Mouse (Mus musculus): ENCODE data around the gene Phc2. TPM values are rescaled to one million over a fixed set of nuclear protein-coding genes. Genes with fewer than 3 reads are reported as not detected.
A peak's percentile ranks its signal among the peaks of the same experiment; 100 is the strongest.

Phc2 gene
- polyA plus RNA-seq, 1 experiment from 2014 or later, result 46.9 TPM

GRCm38 (mm10) chr4:128724059-128724458 is 69.6 kb downstream of the Phc2 start:
- Histone ChIP-seq H3K4me2 (no peak overlapping the region), H3K27me3 (replicated peaks) (no peaks in the 10 kb centered on the region), H3K27ac (no peak overlapping the region), H3K9me3 (no peaks in the 10 kb centered on the region), H3K9ac (no peak overlapping the region), H3K36me3 (no peaks in the 10 kb centered on the region), H3K4me1 (peaks cover 29% of the 10 kb centered on the region), H3K4me3 (replicated peaks) (no peak overlapping the region)
- ATAC-seq (ENCODE audit: insufficient read depth, low FRiP score, low read depth), result no peak
- 74% methylated on average over 7 of the region's 7 CpGs for WGBS

- H3K4me1 ChIP-seq, result peaks cover 25% of the 10 kb centered on the region
- peak overlapping the region; percentile 73 for H3K4me2 ChIP-seq
- no peaks in the 10 kb centered on the region for H3K36me3 ChIP-seq
- peak overlapping the region; percentile 94 for H3K9ac ChIP-seq
- ATAC-seq (ENCODE audit: insufficient read depth, low FRiP score, low read depth), result peak; percentile 91
- WGBS, result 3% methylated on average over 56 of the region's 68 CpGs
- H3K27me3 ChIP-seq (replicated peaks), result no peaks in the 10 kb centered on the region
- peak overlapping the region; percentile 92 for H3K27ac ChIP-seq
- no peaks in the 10 kb centered on the region for H3K9me3 ChIP-seq
- peak overlapping the region; percentile 96 for H3K4me3 ChIP-seq (replicated peaks)
These were observed 72.7 kb downstream of the Phc2 start for GRCm38 (mm10) chr4:128727019-128727720.

- under 1% methylated on average over 60 of the region's 65 CpGs for WGBS
- peak overlapping the region; percentile 94 for H3K9ac ChIP-seq
- no peaks in the 10 kb centered on the region for H3K27me3 ChIP-seq (replicated peaks)
These were observed 73.4 kb downstream of the Phc2 start for GRCm38 (mm10) chr4:128727721-128728430.

GRCm38 (mm10) chr4:128728431-128728851 is 73.9 kb downstream of the Phc2 start:
- 1% methylated on average over 5 of the region's 5 CpGs for WGBS
- no peaks in the 10 kb centered on the region for H3K9me3 ChIP-seq
- H3K36me3 ChIP-seq, result no peaks in the 10 kb centered on the region
- peak overlapping the region; percentile 92 for H3K27ac ChIP-seq
- H3K4me1 ChIP-seq, result peaks cover 32% of the 10 kb centered on the region
- ATAC-seq (ENCODE audit: insufficient read depth, low FRiP score, low read depth), result no peak
- no peaks in the 10 kb centered on the region for H3K27me3 ChIP-seq (replicated peaks)
- H3K9ac ChIP-seq, result peak overlapping the region; percentile 94; the same call in 1 of the 2 replicates
- peak overlapping the region; percentile 73 for H3K4me2 ChIP-seq
- H3K4me3 ChIP-seq (replicated peaks), result peak overlapping the region; percentile 96

More at GRCm38 (mm10) chr4:128727721-128728430, 73.4 kb downstream of the Phc2 start:
- peak overlapping the region; percentile 92 for H3K27ac ChIP-seq
- H3K9me3 ChIP-seq, result no peaks in the 10 kb centered on the region
- H3K36me3 ChIP-seq, result no peaks in the 10 kb centered on the region
- ATAC-seq (ENCODE audit: insufficient read depth, low FRiP score, low read depth), result peak; percentile 89
- peaks cover 27% of the 10 kb centered on the region for H3K4me1 ChIP-seq
- H3K4me3 ChIP-seq (replicated peaks), result peak overlapping the region; percentile 96
- H3K4me2 ChIP-seq, result peak overlapping the region; percentile 73

- H3K9me3 ChIP-seq, result no peaks in the 10 kb centered on the region
- peak overlapping the region; percentile 96 for H3K4me3 ChIP-seq (replicated peaks)
- H3K27me3 ChIP-seq (replicated peaks), result no peaks in the 10 kb centered on the region
- peak overlapping the region; percentile 12; the same call in 1 of the 2 replicates for H3K27ac ChIP-seq
- no peaks in the 10 kb centered on the region for H3K36me3 ChIP-seq
- WGBS, result 10% methylated on average over 15 of the region's 15 CpGs
- no peak for ATAC-seq (ENCODE audit: insufficient read depth, low FRiP score, low read depth)
- H3K4me1 ChIP-seq, result peaks cover 39% of the 10 kb centered on the region
- peak overlapping the region; percentile 73 for H3K4me2 ChIP-seq
- peak overlapping the region; percentile 94; the same call in 1 of the 2 replicates for H3K9ac ChIP-seq
These were observed 74.7 kb downstream of the Phc2 start for GRCm38 (mm10) chr4:128729033-128729708.

GRCm38 (mm10) chr4:128729709-128730037 is 75.2 kb downstream of the Phc2 start:
- H3K36me3 ChIP-seq, result no peaks in the 10 kb centered on the region
- WGBS, result 10% methylated on average over 5 of the region's 5 CpGs
- peak overlapping the region; percentile 73 for H3K4me2 ChIP-seq
- H3K4me1 ChIP-seq, result peaks cover 44% of the 10 kb centered on the region
- ATAC-seq (ENCODE audit: insufficient read depth, low FRiP score, low read depth), result no peak
- no peak overlapping the region; the same call in 1 of the 2 replicates for H3K9ac ChIP-seq
- no peaks in the 10 kb centered on the region for H3K27me3 ChIP-seq (replicated peaks)
- peak overlapping the region; percentile 96 for H3K4me3 ChIP-seq (replicated peaks)
- H3K27ac ChIP-seq, result peak overlapping the region; percentile 12; the same call in 1 of the 2 replicates
- H3K9me3 ChIP-seq, result no peaks in the 10 kb centered on the region

GRCm38 (mm10) chr4:128730271-128730670 is 75.8 kb downstream of the Phc2 start:
- no peak for ATAC-seq (ENCODE audit: insufficient read depth, low FRiP score, low read depth)
- WGBS, result 44% methylated on average over 6 of the region's 6 CpGs
- H3K4me1 ChIP-seq, result peaks cover 50% of the 10 kb centered on the region

GRCm38 (mm10) chr4:128732794-128733193 is 78.3 kb downstream of the Phc2 start:
- Histone ChIP-seq H3K36me3 (no peaks in the 10 kb centered on the region), H3K9ac (no peak overlapping the region), H3K4me2 (no peak overlapping the region), H3K4me1 (peaks cover 71% of the 10 kb centered on the region), H3K27ac (no peak overlapping the region), H3K27me3 (replicated peaks) (no peaks in the 10 kb centered on the region), H3K9me3 (no peaks in the 10 kb centered on the region), H3K4me3 (replicated peaks) (no peak overlapping the region)
- 44% methylated on average over 5 of the region's 5 CpGs for WGBS
- ATAC-seq (ENCODE audit: insufficient read depth, low FRiP score, low read depth), result no peak

More at GRCm38 (mm10) chr4:128730271-128730670, 75.8 kb downstream of the Phc2 start:
- Histone ChIP-seq H3K4me2 (peak overlapping the region; percentile 73), H3K36me3 (no peaks in the 10 kb centered on the region), H3K9me3 (no peaks in the 10 kb centered on the region), H3K27ac (peak overlapping the region; percentile 12; the same call in 1 of the 2 replicates), H3K4me3 (replicated peaks) (peak overlapping the region; percentile 96; the same call in 1 of the 2 replicates), H3K9ac (no peak overlapping the region), H3K27me3 (replicated peaks) (no peaks in the 10 kb centered on the region)

- peaks cover 77% of the 10 kb centered on the region for H3K4me1 ChIP-seq
- ATAC-seq (ENCODE audit: insufficient read depth, low FRiP score, low read depth), result no peak
- H3K9ac ChIP-seq, result no peak overlapping the region
These were observed 79.0 kb downstream of the Phc2 start for GRCm38 (mm10) chr4:128733496-128733895.

GRCm38 (mm10) chr4:128734217-128734616 is 79.7 kb downstream of the Phc2 start:
- peak overlapping the region; percentile 63 for H3K27ac ChIP-seq
- peaks cover 70% of the 10 kb centered on the region for H3K4me1 ChIP-seq
- WGBS, result 17% methylated on average over 5 of the region's 5 CpGs
- no peak overlapping the region for H3K9ac ChIP-seq
- peak; percentile 71; the same call in 1 of the 2 replicates for ATAC-seq (ENCODE audit: insufficient read depth, low FRiP score, low read depth)
- no peaks in the 10 kb centered on the region for H3K36me3 ChIP-seq
- peak overlapping the region; percentile 6; the same call in 1 of the 2 replicates for H3K4me2 ChIP-seq
- 0 out of 2 replicates have a peak overlapping the region, but pooled peaks have one; percentile 4 for H3K4me3 ChIP-seq (replicated peaks)
- no peaks in the 10 kb centered on the region for H3K27me3 ChIP-seq (replicated peaks)
- H3K9me3 ChIP-seq, result no peaks in the 10 kb centered on the region

More at GRCm38 (mm10) chr4:128733496-128733895, 79.0 kb downstream of the Phc2 start:
- H3K4me3 ChIP-seq (replicated peaks), result no peak overlapping the region
- no peaks in the 10 kb centered on the region for H3K36me3 ChIP-seq
- H3K9me3 ChIP-seq, result no peaks in the 10 kb centered on the region
- WGBS, result 34% methylated on average over 6 of the region's 6 CpGs
- H3K27ac ChIP-seq, result peak overlapping the region; percentile 63
- H3K27me3 ChIP-seq (replicated peaks), result no peaks in the 10 kb centered on the region
- peak overlapping the region; percentile 6; the same call in 1 of the 2 replicates for H3K4me2 ChIP-seq
